Mouse (Mus musculus) lung, embryonic 16.5 days (tissue): ENCODE measurements at regions not wholly inside any gene's neighbourhood (a gene's known extent, or its start where the extent isn't known, plus 50 kb on each side); places are given as distances from the start of the nearest gene placed in this dataset.

Experiments used
- ATAC-seq: fragments of 200-750 bp; cut with Nextera tagmentation; 2 replicates; pipeline ENCODE4 v1.8.0; 2017; ENCODE audit warnings: low read depth, mild to moderate bottlenecking, moderate library complexity
- H3K27ac ChIP-seq: fragments of 300-500 bp; sonication (generic); 2 replicates; pipeline ENCODE4 v1.5.1; 2014; ENCODE audit warnings: mild to moderate bottlenecking, control low read depth, low read length
- H3K27me3 ChIP-seq: fragments of 300-500 bp; sonication (generic); 2 replicates; pipeline ENCODE4 v1.6.1; 2014; ENCODE audit warnings: low read depth, low read length, mixed read lengths; ENCODE audit not compliant: control insufficient read depth, insufficient read depth
- H3K36me3 ChIP-seq: fragments of 300-500 bp; sonication (generic); 2 replicates; pipeline ENCODE4 v1.6.1; 2014; ENCODE audit warnings: low read length; ENCODE audit not compliant: control insufficient read depth, insufficient read depth
- H3K4me1 ChIP-seq: fragments of 300-500 bp; sonication (generic); replicated peaks from 2 replicates; pipeline ENCODE4 v1.6.1; 2014; ENCODE audit warnings: low read length, mixed read lengths; ENCODE audit not compliant: control insufficient read depth, insufficient read depth
- H3K4me2 ChIP-seq: fragments of 300-500 bp; sonication (generic); 2 replicates; pipeline ENCODE4 v1.6.1; 2014; ENCODE audit warnings: low read depth, low read length, control low read depth
- H3K4me3 ChIP-seq: fragments of 300-500 bp; sonication (generic); 2 replicates; pipeline ENCODE4 v1.5.1; 2014; ENCODE audit warnings: mild to moderate bottlenecking, low read length, control low read depth
- H3K9ac ChIP-seq: fragments of 300-500 bp; sonication (generic); 2 replicates; pipeline ENCODE4 v1.6.1; 2014; ENCODE audit warnings: low read length, control low read depth
- H3K9me3 ChIP-seq: fragments of 300-500 bp; sonication (generic); 2 replicates; pipeline ENCODE4 v1.6.1; 2016; ENCODE audit warnings: low read length; ENCODE audit not compliant: control insufficient read depth
- WGBS: fragments of 180-500 bp; shearing (Covaris S2); extraction: QIAGEN DNeasy Blood & Tissue Kit; methylation state at CpG from one replicate; pipeline ENCODE4 v1.1.7; 2014; 5-methylcytosine and 5-hydroxymethylcytosine counted together

- H3K9ac ChIP-seq, result no peak overlapping the region
- no peaks in the 10 kb centered on the region for H3K36me3 ChIP-seq
- H3K4me2 ChIP-seq, result no peak overlapping the region
- H3K9me3 ChIP-seq, result no peaks in the 10 kb centered on the region
- H3K27me3 ChIP-seq, result no peaks in the 10 kb centered on the region
- no peak overlapping the region for H3K4me3 ChIP-seq
- ATAC-seq, result no peak
- H3K4me1 ChIP-seq, result no peaks in the 10 kb centered on the region
- no peak overlapping the region for H3K27ac ChIP-seq
- 42% methylated on average over 7 of the region's 7 CpGs for WGBS
Measured at GRCm38 (mm10) chr14:28664121-28664520, 159.6 kb downstream of the Wnt5a start.

GRCm38 (mm10) chr14:28675476-28675875 is 170.9 kb downstream of the Wnt5a start:
- H3K9me3 ChIP-seq, result no peaks in the 10 kb centered on the region
- no peak overlapping the region for H3K4me2 ChIP-seq
- H3K36me3 ChIP-seq, result no peaks in the 10 kb centered on the region
- no peak overlapping the region for H3K9ac ChIP-seq
- H3K27ac ChIP-seq, result peak overlapping the region; percentile 34; the same call in 1 of the 2 replicates
- H3K27me3 ChIP-seq, result no peaks in the 10 kb centered on the region
- ATAC-seq, result peak; percentile 93
- no peak overlapping the region for H3K4me3 ChIP-seq
- peaks cover 6% of the 10 kb centered on the region; the same call in 1 of the 2 replicates for H3K4me1 ChIP-seq
- WGBS, result 16% methylated on average over 5 of the region's 5 CpGs

GRCm38 (mm10) chr14:28699780-28700179 is 195.2 kb downstream of the Wnt5a start:
- 43% methylated on average over 2 of the region's 2 CpGs for WGBS
- H3K9me3 ChIP-seq, result no peaks in the 10 kb centered on the region
- no peaks in the 10 kb centered on the region for H3K4me1 ChIP-seq
- H3K4me3 ChIP-seq, result no peak overlapping the region
- no peak overlapping the region for H3K9ac ChIP-seq
- H3K36me3 ChIP-seq, result no peaks in the 10 kb centered on the region
- H3K27me3 ChIP-seq, result no peaks in the 10 kb centered on the region
- ATAC-seq, result peak; percentile 52; the same call in 1 of the 2 replicates
- no peak overlapping the region for H3K4me2 ChIP-seq
- H3K27ac ChIP-seq, result peak overlapping the region; percentile 49

- Histone ChIP-seq H3K36me3 (no peaks in the 10 kb centered on the region), H3K4me3 (no peak overlapping the region), H3K27ac (no peak overlapping the region), H3K4me1 (no peaks in the 10 kb centered on the region), H3K27me3 (no peaks in the 10 kb centered on the region), H3K9ac (no peak overlapping the region), H3K9me3 (no peaks in the 10 kb centered on the region), H3K4me2 (no peak overlapping the region)
- 61% methylated on average over 5 of the region's 5 CpGs for WGBS
- peak; percentile 66 for ATAC-seq
Measured at GRCm38 (mm10) chr14:28704729-28705128, 200.2 kb downstream of the Wnt5a start.

GRCm38 (mm10) chr14:28714598-28714997 is 210.0 kb downstream of the Wnt5a start:
- no peak for ATAC-seq
- H3K4me1 ChIP-seq, result no peaks in the 10 kb centered on the region

GRCm38 (mm10) chr14:28720545-28720944 is 216.0 kb downstream of the Wnt5a start:
- Histone ChIP-seq H3K27me3 (no peaks in the 10 kb centered on the region), H3K4me3 (no peak overlapping the region), H3K9ac (no peak overlapping the region), H3K27ac (no peak overlapping the region), H3K4me2 (no peak overlapping the region), H3K36me3 (no peaks in the 10 kb centered on the region), H3K9me3 (no peaks in the 10 kb centered on the region), H3K4me1 (no peaks in the 10 kb centered on the region)
- ATAC-seq, result no peak
- 97% methylated on average over 3 of the region's 3 CpGs for WGBS

More at GRCm38 (mm10) chr14:28714598-28714997, 210.0 kb downstream of the Wnt5a start:
- Histone ChIP-seq H3K9ac (no peak overlapping the region), H3K27ac (no peak overlapping the region), H3K4me3 (no peak overlapping the region), H3K27me3 (no peaks in the 10 kb centered on the region), H3K36me3 (no peaks in the 10 kb centered on the region), H3K4me2 (no peak overlapping the region), H3K9me3 (no peaks in the 10 kb centered on the region)
- WGBS, result 51% methylated on average over 10 of the region's 10 CpGs

GRCm38 (mm10) chr14:28725666-28726065 is 221.1 kb downstream of the Wnt5a start:
- H3K9me3 ChIP-seq, result no peaks in the 10 kb centered on the region
- H3K27ac ChIP-seq, result no peak overlapping the region
- no peak for ATAC-seq
- H3K36me3 ChIP-seq, result no peaks in the 10 kb centered on the region
- H3K4me2 ChIP-seq, result no peak overlapping the region
- H3K4me1 ChIP-seq, result no peaks in the 10 kb centered on the region
- WGBS, result 41% methylated on average over 4 of the region's 4 CpGs
- no peaks in the 10 kb centered on the region for H3K27me3 ChIP-seq
- no peak overlapping the region for H3K4me3 ChIP-seq
- no peak overlapping the region for H3K9ac ChIP-seq

- 64% methylated on average over 5 of the region's 5 CpGs for WGBS
- Histone ChIP-seq H3K4me2 (no peak overlapping the region), H3K9me3 (no peaks in the 10 kb centered on the region), H3K9ac (no peak overlapping the region), H3K27me3 (no peaks in the 10 kb centered on the region), H3K27ac (no peak overlapping the region), H3K4me3 (no peak overlapping the region), H3K36me3 (no peaks in the 10 kb centered on the region), H3K4me1 (no peaks in the 10 kb centered on the region)
- no peak for ATAC-seq
Measured at GRCm38 (mm10) chr14:28733496-28733895, 228.9 kb downstream of the Wnt5a start.

GRCm38 (mm10) chr14:28735446-28735845 is 230.9 kb downstream of the Wnt5a start:
- H3K27ac ChIP-seq, result no peak overlapping the region
- no peak overlapping the region for H3K4me2 ChIP-seq
- H3K4me1 ChIP-seq, result no peaks in the 10 kb centered on the region
- no peaks in the 10 kb centered on the region for H3K9me3 ChIP-seq
- WGBS, result 85% methylated on average over 5 of the region's 5 CpGs
- no peaks in the 10 kb centered on the region for H3K36me3 ChIP-seq
- H3K4me3 ChIP-seq, result no peak overlapping the region
- H3K9ac ChIP-seq, result no peak overlapping the region
- H3K27me3 ChIP-seq, result no peaks in the 10 kb centered on the region
- ATAC-seq, result no peak

- Histone ChIP-seq H3K9me3 (no peaks in the 10 kb centered on the region), H3K36me3 (no peaks in the 10 kb centered on the region), H3K27ac (no peak overlapping the region), H3K4me2 (no peak overlapping the region), H3K4me1 (no peaks in the 10 kb centered on the region; the same call in 1 of the 2 replicates), H3K9ac (no peak overlapping the region), H3K27me3 (no peaks in the 10 kb centered on the region), H3K4me3 (no peak overlapping the region)
- ATAC-seq, result no peak
- whole genome bisulfite sequencing, result 67% methylated on average over 1 of the region's 1 CpGs
Measured at GRCm38 (mm10) chr14:28740076-28740475, 235.5 kb downstream of the Wnt5a start.
